Mouse (Mus musculus): ENCODE measurements at regions not wholly inside any gene's neighbourhood (a gene's known extent, or its start where the extent isn't known, plus 50 kb on each side); places are given as distances from the start of the nearest gene placed in this dataset.
A peak's percentile ranks its signal among the peaks of the same experiment; 100 is the strongest.

GRCm38 (mm10) chr13:56021716-56022115 is 114.4 kb downstream of the H2afy start:
- no peak for DNase-seq

- no peak for DNase-seq
Observed at GRCm38 (mm10) chr13:56014006-56014405, 122.2 kb downstream of the H2afy start.

- DNase-seq = peak in 1 of 2 experiments; percentile 46
Observed at GRCm38 (mm10) chr13:56010416-56010815, 125.7 kb downstream of the H2afy start.

GRCm38 (mm10) chr13:56006827-56007226 is 129.3 kb downstream of the H2afy start:
- peak in 1 of 2 experiments; percentile 38 for DNase-seq

GRCm38 (mm10) chr13:56005746-56006145 is 130.4 kb downstream of the H2afy start:
- no peak for DNase-seq

- DNase-seq = peak; percentile 62 to 73
Observed at GRCm38 (mm10) chr13:56003724-56004393, 132.3 kb downstream of the H2afy start.

GRCm38 (mm10) chr13:55995255-55995654 is 140.9 kb downstream of the H2afy start:
- DNase-seq = peak; percentile 42 to 56

GRCm38 (mm10) chr13:55994460-55994859 is 141.7 kb downstream of the H2afy start:
- peak; percentile 60 to 71 for DNase-seq

GRCm38 (mm10) chr13:55992699-55993098 is 143.5 kb downstream of the H2afy start:
- no peak for DNase-seq

GRCm38 (mm10) chr13:55991216-55991615 is 144.9 kb downstream of the H2afy start:
- peak; percentile 62 to 64 for DNase-seq

GRCm38 (mm10) chr13:55990186-55990585 is 146.0 kb downstream of the H2afy start:
- DNase-seq = peak; percentile 75 to 83

- peak in 1 of 2 experiments; percentile 51 for DNase-seq
Observed at GRCm38 (mm10) chr13:55989401-55989800, 146.8 kb downstream of the H2afy start.

- DNase-seq = no peak
Observed at GRCm38 (mm10) chr13:55985396-55985795, 149.4 kb upstream of the Pitx1 start.

- no peak for DNase-seq
Observed at GRCm38 (mm10) chr13:55984772-55985171, 148.8 kb upstream of the Pitx1 start.

GRCm38 (mm10) chr13:55983851-55984250 is 147.9 kb upstream of the Pitx1 start:
- no peak for DNase-seq

GRCm38 (mm10) chr13:55981041-55981440 is 145.0 kb upstream of the Pitx1 start:
- DNase-seq = no peak

GRCm38 (mm10) chr13:55977902-55978301 is 141.9 kb upstream of the Pitx1 start:
- DNase-seq = no peak

GRCm38 (mm10) chr13:55976911-55977381 is 141.0 kb upstream of the Pitx1 start:
- no peak for DNase-seq

- peak in 1 of 2 experiments; percentile 42 for DNase-seq
Observed at GRCm38 (mm10) chr13:55974105-55974504, 138.1 kb upstream of the Pitx1 start.

GRCm38 (mm10) chr13:55970687-55971086 is 134.7 kb upstream of the Pitx1 start:
- DNase-seq = no peak

- no peak for DNase-seq
Observed at GRCm38 (mm10) chr13:55969473-55969872, 133.5 kb upstream of the Pitx1 start.

GRCm38 (mm10) chr13:55967151-55967550 is 131.2 kb upstream of the Pitx1 start:
- peak in 1 of 2 experiments; percentile 34 for DNase-seq

GRCm38 (mm10) chr13:55963005-55963620 is 127.1 kb upstream of the Pitx1 start:
- peak; percentile 88 for DNase-seq

GRCm38 (mm10) chr13:55962254-55962866 is 126.4 kb upstream of the Pitx1 start:
- no peak for DNase-seq

Measured in cerebellum, postnatal 10 days (tissue).